In genomic region chr15:60693751-60694500, GRCm38 (mm10) we compare ENCODE assay signal across 8 mouse cellular contexts.
DNase-seq lines count a peak whose midpoint lies in the region; ATAC-seq and TF ChIP-seq lines count a peak whose summit lies in the region.
"Had no signal": no experiment of that assay in that cellular context is flagged by ENCODE, and none has a peak within 500 bp of the region (broad histone marks: within the 10 kb centered on the region; RNA-seq: fewer than 3 reads in every experiment).

No protein-coding gene starts in this region.

- no peaks in the 10 kb centered on the region for H3K27me3 ChIP-seq in kidney, embryonic 15.5 days
- no peaks in the 10 kb centered on the region for H3K27me3 ChIP-seq in lung, postnatal 0 days (replicated peaks; ENCODE audit: insufficient read depth, low read length)

- in situ Hi-C loops in ES-E14 (cut with MboI; ENCODE audit: low sequenced_read_pairs in 2 of 2, unreplicated experiment in 2 of 2) = no loop called here

- H3K4me2 ChIP-seq in kidney, embryonic 15.5 days = no peak overlapping the region
- H3K4me2 ChIP-seq in lung, postnatal 0 days (replicated peaks; ENCODE audit: low read depth, low read length) = no peak overlapping the region

- peak; percentile 58 for TF ChIP-seq CTCF in lung, postnatal 0 days (IDR thresholded peaks at IDR 0.05)

- WGBS in kidney, embryonic 15.5 days = 63% methylated on average over 7 of the region's 7 CpGs
- WGBS in lung, postnatal 0 days = 62% methylated on average over 7 of the region's 7 CpGs

- H3K9ac ChIP-seq in kidney, embryonic 15.5 days = no peak overlapping the region
- H3K9ac ChIP-seq in ES-E14 (ENCODE audit: insufficient read depth, low read depth, low read length, poor library complexity, severe bottlenecking) = no peak overlapping the region
- H3K9ac ChIP-seq in lung, postnatal 0 days (replicated peaks; ENCODE audit: low read depth) = no peak overlapping the region

- peak; percentile 15 for DNase-seq in kidney, adult 11 months
- peak; percentile 64 for DNase-seq in ES-E14 (ENCODE audit: low read depth, low spot score)
- peak; percentile 20 for DNase-seq in adrenal gland, adult 2 months
- peak; percentile 70 for DNase-seq in kidney, postnatal 10 days
- DNase-seq in lung, postnatal 0 days (ENCODE audit: low spot score) = peak; percentile 23

- no peak overlapping the region for H3K27ac ChIP-seq in kidney, embryonic 15.5 days
- no peak overlapping the region for H3K27ac ChIP-seq in ES-E14 (ENCODE audit: insufficient read depth, low read depth, low read length, poor library complexity, severe bottlenecking)
- no peak overlapping the region for H3K27ac ChIP-seq in lung, postnatal 0 days (ENCODE audit: low read length)

- no peak for TF ChIP-seq EP300 in lung, postnatal 0 days (IDR thresholded peaks at IDR 0.05)

- no peak overlapping the region for H3K4me3 ChIP-seq in kidney, embryonic 15.5 days (replicated peaks)
- no peak overlapping the region for H3K4me3 ChIP-seq in ES-E14 (ENCODE audit: insufficient read depth in 1 of 2, low read depth in 1 of 2, low read length in 2 of 2, poor library complexity in 1 of 2, severe bottlenecking in 1 of 2)
- H3K4me3 ChIP-seq in lung, postnatal 0 days (ENCODE audit: low read depth, low read length) = no peak overlapping the region
- H3K4me3 ChIP-seq: erythroblast, embryonic 14.5 days had no signal

- H3K4me1 ChIP-seq in kidney, embryonic 15.5 days = peaks cover 7% of the 10 kb centered on the region; the same call in 1 of the 2 replicates
- no peaks in the 10 kb centered on the region for H3K4me1 ChIP-seq in ES-E14 (ENCODE audit: control insufficient read depth in 2 of 2, insufficient read depth in 2 of 2, low read length in 2 of 2, poor library complexity in 1 of 2)
- H3K4me1 ChIP-seq in lung, postnatal 0 days (ENCODE audit: insufficient read depth, low read depth, low read length) = no peaks in the 10 kb centered on the region; the same call in 1 of the 2 replicates

- H3K9me3 ChIP-seq in kidney, embryonic 15.5 days (replicated peaks) = no peaks in the 10 kb centered on the region
- H3K9me3 ChIP-seq in ES-E14 (ENCODE audit: control insufficient read depth, insufficient read depth, low read depth, low read length) = no peaks in the 10 kb centered on the region
- H3K9me3 ChIP-seq in lung, postnatal 0 days (ENCODE audit: low read length) = no peaks in the 10 kb centered on the region

- ATAC-seq in kidney, embryonic 15.5 days (replicated peaks; ENCODE audit: low FRiP score) = no peak
- ATAC-seq in lung, postnatal 0 days = no peak
- no peak for ATAC-seq in erythroblast, adult 5-6 weeks (replicated peaks; ENCODE audit: low FRiP score, poor library complexity, severe bottlenecking)

- no peaks in the 10 kb centered on the region for H3K36me3 ChIP-seq in kidney, embryonic 15.5 days
- H3K36me3 ChIP-seq in ES-E14 (ENCODE audit: control insufficient read depth, insufficient read depth, low read length, poor library complexity, severe bottlenecking) = no peaks in the 10 kb centered on the region
- H3K36me3 ChIP-seq in lung, postnatal 0 days (ENCODE audit: insufficient read depth, low read length) = no peaks in the 10 kb centered on the region

TF ChIP-seq in ES-E14, 5 proteins besides CTCF, POLR2A, EP300 and RAD21:
- TF ChIP-seq MAFK (IDR thresholded peaks at IDR 0.05; ENCODE audit: insufficient read depth, low read depth, low read length) = no peak
- no peak for TF ChIP-seq ZNF384 (IDR thresholded peaks at IDR 0.05; ENCODE audit: low read depth, low read length)
- TF ChIP-seq HCFC1 (IDR thresholded peaks at IDR 0.05; ENCODE audit: borderline replicate concordance, insufficient read depth, low read length) = no peak
- no peak for TF ChIP-seq CHD2 (IDR thresholded peaks at IDR 0.05; ENCODE audit: low read depth, low read length)
- TF ChIP-seq ZC3H11A (IDR thresholded peaks at IDR 0.05; ENCODE audit: borderline replicate concordance, low read depth, low read length) = no peak

Comparison
In these comparisons a context has a peak if more than half of its experiments do, and no peak if none do; other contexts are left out.
1. DNase-seq: peak in every context shown above with its lines; median percentile 70 in kidney, postnatal 10 days; 64 in ES-E14; 23 in lung, postnatal 0 days; 20 in adrenal gland, adult 2 months; 15 in kidney, adult 11 months.